In genomic region chr15:97076092-97076491, GRCm38 (mm10) we compare ENCODE assay signal across 25 mouse cellular contexts. TPM values are rescaled to one million over a fixed set of nuclear protein-coding genes. Genes with fewer than 3 reads are reported as not detected.
DNase-seq lines count a peak whose midpoint lies in the region; ATAC-seq and TF ChIP-seq lines count a peak whose summit lies in the region.
"Had no signal": no experiment of that assay in that cellular context is flagged by ENCODE, and none has a peak within 500 bp of the region (broad histone marks: within the 10 kb centered on the region; RNA-seq: fewer than 3 reads in every experiment).

No protein-coding gene starts in this region.

- H3K27me3 ChIP-seq in kidney, embryonic 15.5 days = no peaks in the 10 kb centered on the region
- no peaks in the 10 kb centered on the region for H3K27me3 ChIP-seq in lung, embryonic 15.5 days
- H3K27me3 ChIP-seq in lung, postnatal 0 days (replicated peaks; ENCODE audit: insufficient read depth, low read length) = no peaks in the 10 kb centered on the region
- H3K27me3 ChIP-seq in embryonic facial prominence, embryonic 10.5 days (replicated peaks; ENCODE audit: low read depth, poor library complexity, severe bottlenecking) = no peaks in the 10 kb centered on the region
- H3K27me3 ChIP-seq: CH12.LX; forebrain, embryonic 13.5 days; heart, embryonic 13.5 days; limb, embryonic 15.5 days; megakaryocyte, embryonic 14.5 days; midbrain, embryonic 12.5 days; neural tube, embryonic 12.5 days had no signal

- no peak overlapping the region for H3K27ac ChIP-seq in kidney, embryonic 15.5 days
- peak overlapping the region; percentile 6; the same call in 1 of the 2 replicates for H3K27ac ChIP-seq in lung, embryonic 15.5 days
- H3K27ac ChIP-seq in lung, postnatal 0 days (ENCODE audit: low read length) = no peak overlapping the region
- H3K27ac ChIP-seq in embryonic facial prominence, embryonic 10.5 days (replicated peaks) = peak overlapping the region; percentile 44; the same call in 1 of the 2 replicates
- H3K27ac ChIP-seq in layer of hippocampus, adult 2 months = no peak overlapping the region
- H3K27ac ChIP-seq: forebrain, embryonic 13.5 days; heart, embryonic 13.5 days; limb, embryonic 15.5 days; midbrain, embryonic 12.5 days; neural tube, embryonic 12.5 days had no signal

- no peak overlapping the region for H3K9ac ChIP-seq in kidney, embryonic 15.5 days
- H3K9ac ChIP-seq in lung, embryonic 15.5 days = no peak overlapping the region
- no peak overlapping the region for H3K9ac ChIP-seq in lung, postnatal 0 days (replicated peaks; ENCODE audit: low read depth)
- H3K9ac ChIP-seq: forebrain, embryonic 13.5 days; heart, embryonic 13.5 days; limb, embryonic 15.5 days; midbrain, embryonic 12.5 days; neural tube, embryonic 12.5 days had no signal

- TF ChIP-seq CTCF in lung, postnatal 0 days (IDR thresholded peaks at IDR 0.05) = no peak
- TF ChIP-seq CTCF in layer of hippocampus, adult 2 months (conservative IDR thresholded peaks at IDR 0.05) = no peak

- H3K4me1 ChIP-seq in kidney, embryonic 15.5 days = peaks cover 8% of the 10 kb centered on the region
- H3K4me1 ChIP-seq in lung, embryonic 15.5 days = peaks cover 14% of the 10 kb centered on the region
- H3K4me1 ChIP-seq in lung, postnatal 0 days (ENCODE audit: insufficient read depth, low read depth, low read length) = no peaks in the 10 kb centered on the region
- peaks cover 25% of the 10 kb centered on the region for H3K4me1 ChIP-seq in embryonic facial prominence, embryonic 10.5 days
- H3K4me1 ChIP-seq: forebrain, embryonic 13.5 days; megakaryocyte, embryonic 14.5 days; midbrain, embryonic 12.5 days; neural tube, embryonic 12.5 days had no signal

- TF ChIP-seq EP300 in lung, postnatal 0 days (IDR thresholded peaks at IDR 0.05) = no peak

- no peak overlapping the region for H3K4me2 ChIP-seq in kidney, embryonic 15.5 days
- H3K4me2 ChIP-seq in lung, embryonic 15.5 days = no peak overlapping the region
- H3K4me2 ChIP-seq in lung, postnatal 0 days (replicated peaks; ENCODE audit: low read depth, low read length) = no peak overlapping the region
- H3K4me2 ChIP-seq: forebrain, embryonic 13.5 days; heart, embryonic 13.5 days; limb, embryonic 15.5 days; midbrain, embryonic 12.5 days; neural tube, embryonic 12.5 days had no signal

- H3K4me3 ChIP-seq in kidney, embryonic 15.5 days (replicated peaks) = no peak overlapping the region
- no peak overlapping the region for H3K4me3 ChIP-seq in lung, embryonic 15.5 days
- H3K4me3 ChIP-seq in lung, postnatal 0 days (ENCODE audit: low read depth, low read length) = no peak overlapping the region
- H3K4me3 ChIP-seq in embryonic facial prominence, embryonic 10.5 days = no peak overlapping the region
- H3K4me3 ChIP-seq in layer of hippocampus, adult 2 months = no peak overlapping the region
- H3K4me3 ChIP-seq: forebrain, embryonic 13.5 days; heart, embryonic 13.5 days; limb, embryonic 15.5 days; megakaryocyte, embryonic 14.5 days; midbrain, embryonic 12.5 days; myocyte; neural tube, embryonic 12.5 days had no signal

- H3K36me3 ChIP-seq in kidney, embryonic 15.5 days = no peaks in the 10 kb centered on the region
- no peaks in the 10 kb centered on the region for H3K36me3 ChIP-seq in lung, embryonic 15.5 days
- H3K36me3 ChIP-seq in lung, postnatal 0 days (ENCODE audit: insufficient read depth, low read length) = no peaks in the 10 kb centered on the region
- no peaks in the 10 kb centered on the region for H3K36me3 ChIP-seq in embryonic facial prominence, embryonic 10.5 days (replicated peaks)
- H3K36me3 ChIP-seq: heart, embryonic 13.5 days; limb, embryonic 15.5 days; midbrain, embryonic 12.5 days; neural tube, embryonic 12.5 days had no signal

- WGBS in kidney, embryonic 15.5 days = 79% methylated on average over 3 of the region's 3 CpGs
- 47% methylated on average over 3 of the region's 3 CpGs for WGBS in lung, embryonic 15.5 days
- WGBS in lung, postnatal 0 days = 54% methylated on average over 3 of the region's 3 CpGs
- WGBS in embryonic facial prominence, embryonic 10.5 days = 78% methylated on average over 3 of the region's 3 CpGs

- DNase-seq in kidney, postnatal 10 days = no peak
- DNase-seq in lung, postnatal 0 days (ENCODE audit: low spot score) = no peak
- DNase-seq in embryonic facial prominence, embryonic 10.5 days (ENCODE audit: low spot score) = no peak
- DNase-seq in lung, postnatal 36 days = peak; percentile 30
- DNase-seq in layer of hippocampus, adult 2 months (ENCODE audit: low spot score in 2 of 2) = no peak
- DNase-seq: adrenal gland, adult 8-10 months; cerebellum, adult 2 months; cerebellum, postnatal 25 days; gastrocnemius, postnatal 10 days; kidney, adult 18-20 months; kidney, postnatal 14 days; right cerebral cortex, adult 18-20 months; spleen, adult 18-20 months; thymus, postnatal 14 days had no signal

- ATAC-seq in kidney, embryonic 15.5 days (replicated peaks; ENCODE audit: low FRiP score) = 0 out of 2 replicates have a peak, but pooled peaks have one; percentile 22
- ATAC-seq in lung, embryonic 15.5 days (ENCODE audit: borderline replicate concordance, extremely low read depth, low FRiP score, low TSS enrichment) = 0 out of 2 replicates have a peak, but pooled peaks have one; percentile 19
- ATAC-seq in lung, postnatal 0 days = no peak; the same call in 1 of the 2 replicates
- ATAC-seq: forebrain, embryonic 13.5 days; hindbrain, embryonic 16.5 days had no signal

- H3K9me3 ChIP-seq in kidney, embryonic 15.5 days (replicated peaks) = no peaks in the 10 kb centered on the region
- no peaks in the 10 kb centered on the region for H3K9me3 ChIP-seq in lung, embryonic 15.5 days
- H3K9me3 ChIP-seq in lung, postnatal 0 days (ENCODE audit: low read length) = no peaks in the 10 kb centered on the region
- no peaks in the 10 kb centered on the region for H3K9me3 ChIP-seq in embryonic facial prominence, embryonic 10.5 days
- H3K9me3 ChIP-seq: forebrain, embryonic 13.5 days; heart, embryonic 13.5 days; limb, embryonic 15.5 days; midbrain, embryonic 12.5 days; neural tube, embryonic 12.5 days had no signal

RNA-seq across cellular contexts. Expression of gene Slc38a4, which starts 20.3 kb away (rescaled TPM):
- polyA plus RNA-seq in kidney, embryonic 15.5 days (2015; fragmentation: Nextera tagmentation; extraction: Ambion mirVana) = 72.7 and 76.0 TPM in 2 replicates
- 70.0 and 74.0 TPM in 2 replicates for polyA plus RNA-seq in lung, embryonic 15.5 days (2015; fragmentation: Nextera tagmentation; extraction: Ambion mirVana)
- polyA plus RNA-seq in lung, postnatal 0 days (2015; fragmentation: Nextera tagmentation; extraction: Ambion mirVana) = 15.6 and 23.9 TPM in 2 replicates
- polyA plus RNA-seq in embryonic facial prominence, embryonic 10.5 days (2016; fragmentation: Nextera tagmentation; extraction: Ambion mirVana) = 53.5 and 57.2 TPM in 2 replicates
- total RNA-seq in layer of hippocampus, adult 2 months (2021) = 1 to 10 TPM in 1 of 2 experiments, under 1 TPM in 1; 0.82 to 1.2 TPM

Comparison
In these comparisons a context has a peak if more than half of its experiments do, and no peak if none do; other contexts are left out.
1. H3K27ac ChIP-seq: peak in lung, embryonic 15.5 days (single experiment) and embryonic facial prominence, embryonic 10.5 days (single experiment); none in kidney, embryonic 15.5 days (single experiment), lung, postnatal 0 days (single experiment) and layer of hippocampus, adult 2 months (single experiment).